Mouse (Mus musculus) MEL (cell line): Measurements from ENCODE around the gene Ipcef1. TPM values are rescaled to one million over a fixed set of nuclear protein-coding genes. Genes with fewer than 3 reads are reported as not detected.

Experiments
- DNase-seq: peaks from one replicate; pipeline ENCODE4 v3.0.0; 2011; ENCODE audit warnings: low read depth, low spot score
- H3K27ac ChIP-seq: 2 replicates; pipeline ENCODE4 v1.5.1; 2012; ENCODE audit warnings: low read depth, mild to moderate bottlenecking, control low read depth, low read length, moderate library complexity; ENCODE audit not compliant: control insufficient read depth
- H3K27me3 ChIP-seq, 2 experiments: fragments of 150-350 bp in 1 of 2; sonication (generic) in 1 of 2; 2 replicates each; pipeline ENCODE4 v1.6.1; 2012; ENCODE audit warnings: low read length in 2 of 2, mild to moderate bottlenecking in 2 of 2, improper control_type of control experiment in 1 of 2, moderate library complexity in 1 of 2; ENCODE audit not compliant: insufficient read depth in 2 of 2, control insufficient read depth in 1 of 2
- H3K36me3 ChIP-seq, 2 experiments: 2 replicates each; pipeline ENCODE4 v1.6.1; 2012 to 2014; ENCODE audit warnings: low read length in 2 of 2, improper control_type of control experiment in 1 of 2, inconsistent platforms in 1 of 2, mild to moderate bottlenecking in 1 of 2; ENCODE audit not compliant: insufficient read depth in 2 of 2, control insufficient read depth in 1 of 2
- H3K4me1 ChIP-seq, 2 experiments: fragments of 150-350 bp in 1 of 2; sonication (generic) in 1 of 2; 2 replicates each; pipeline ENCODE4 v1.6.1; 2012; ENCODE audit warnings: low read length in 2 of 2, improper control_type of control experiment in 1 of 2, mild to moderate bottlenecking in 1 of 2; ENCODE audit not compliant: insufficient read depth in 2 of 2, control insufficient read depth in 1 of 2
- H3K4me3 ChIP-seq, 2 experiments: fragments of 150-350 bp in 1 of 2; sonication (generic) in 1 of 2; 2 replicates each; pipeline ENCODE4 v1.5.1; 2012; ENCODE audit warnings: low read depth in 2 of 2, low read length in 2 of 2, mild to moderate bottlenecking in 2 of 2, moderate library complexity in 2 of 2, control low read depth in 1 of 2, improper control_type of control experiment in 1 of 2; ENCODE audit not compliant: control insufficient read depth in 1 of 2, insufficient read depth in 1 of 2
- H3K79me2 ChIP-seq: 2 replicates; pipeline ENCODE4 v1.6.1; 2012; ENCODE audit warnings: mild to moderate bottlenecking, low read length, moderate library complexity; ENCODE audit not compliant: control insufficient read depth, poor library complexity, insufficient read depth
- H3K9ac ChIP-seq: 2 replicates; pipeline ENCODE4 v1.6.1; 2012; ENCODE audit warnings: low read depth, mild to moderate bottlenecking, control low read depth, low read length, moderate library complexity; ENCODE audit not compliant: control insufficient read depth, poor library complexity, severe bottlenecking
- H3K9me3 ChIP-seq: fragments of 150-350 bp; sonication (generic); replicated peaks from 2 replicates; pipeline ENCODE4 v1.6.1; 2012; ENCODE audit warnings: mild to moderate bottlenecking, low read length, improper control_type of control experiment, moderate library complexity; ENCODE audit not compliant: insufficient read depth
- BHLHE40 ChIP-seq: IDR thresholded peaks from 2 replicates; pipeline ENCODE4 v1.6.1; 2012; ENCODE audit warnings: low read depth, mild to moderate bottlenecking, inconsistent platforms, low read length, improper control_type of control experiment, borderline replicate concordance
- CHD1 ChIP-seq: IDR thresholded peaks from 2 replicates; pipeline ENCODE4 v1.6.1; 2012; ENCODE audit warnings: low read depth, mild to moderate bottlenecking, inconsistent platforms, low read length, improper control_type of control experiment
- CTCF ChIP-seq, 3 experiments: IDR thresholded peaks in 2 of 3; conservative IDR thresholded peaks in 1 of 3; 2 replicates each; pipeline ENCODE4 v1.5.1; 2011 to 2012; ENCODE audit warnings: low read length in 3 of 3, low read depth in 2 of 3, mild to moderate bottlenecking in 2 of 3, improper control_type of control experiment in 1 of 3, inconsistent platforms in 1 of 3, mixed read lengths in 1 of 3, moderate library complexity in 1 of 3; ENCODE audit not compliant: control insufficient read depth in 1 of 3, insufficient read depth in 1 of 3, poor library complexity in 1 of 3, severe bottlenecking in 1 of 3
- ELF1 ChIP-seq: IDR thresholded peaks from 2 replicates; pipeline ENCODE4 v1.6.1; 2014; ENCODE audit warnings: low read depth, mild to moderate bottlenecking, inconsistent platforms, low read length, improper control_type of control experiment, moderate library complexity
- GABPA ChIP-seq: IDR thresholded peaks from 2 replicates; pipeline ENCODE4 v1.6.1; 2012; ENCODE audit warnings: low read depth, mild to moderate bottlenecking, inconsistent platforms, low read length, improper control_type of control experiment, moderate library complexity
- GATA1 ChIP-seq: IDR thresholded peaks from 2 replicates; pipeline ENCODE4 v1.6.1; 2011; ENCODE audit warnings: low read depth, low read length, improper control_type of control experiment
- HCFC1 ChIP-seq: IDR thresholded peaks from 2 replicates; pipeline ENCODE4 v1.6.1; 2012; ENCODE audit warnings: low read depth, mild to moderate bottlenecking, inconsistent platforms, low read length, improper control_type of control experiment, moderate library complexity
- MAZ ChIP-seq: IDR thresholded peaks from 2 replicates; pipeline ENCODE4 v1.6.1; 2012; ENCODE audit warnings: low read depth, mild to moderate bottlenecking, inconsistent platforms, low read length, improper control_type of control experiment
- MEF2A ChIP-seq: IDR thresholded peaks from 2 replicates; pipeline ENCODE4 v1.6.1; 2014; ENCODE audit warnings: low read depth, mild to moderate bottlenecking, inconsistent platforms, low read length, improper control_type of control experiment; ENCODE audit not compliant: poor library complexity, insufficient replicate concordance, severe bottlenecking; ENCODE audit errors: extremely low read depth
- MXI1 ChIP-seq: IDR thresholded peaks from 2 replicates; pipeline ENCODE4 v1.6.1; 2011; ENCODE audit warnings: mild to moderate bottlenecking, low read depth, low read length, improper control_type of control experiment
- MYB ChIP-seq: IDR thresholded peaks from 2 replicates; pipeline ENCODE4 v1.6.1; 2011; ENCODE audit warnings: mild to moderate bottlenecking, low read depth, low read length, improper control_type of control experiment
- NELFE ChIP-seq: IDR thresholded peaks from 2 replicates; pipeline ENCODE4 v1.6.1; 2011; ENCODE audit warnings: low read depth, low read length, improper control_type of control experiment
- NRF1 ChIP-seq: IDR thresholded peaks from 2 replicates; pipeline ENCODE4 v1.6.1; 2014; ENCODE audit warnings: low read depth, mild to moderate bottlenecking, inconsistent platforms, low read length, improper control_type of control experiment, moderate library complexity; ENCODE audit not compliant: poor library complexity, insufficient read depth, severe bottlenecking
- POLR2A ChIP-seq, 2 experiments: IDR thresholded peaks; 2 replicates each; pipeline ENCODE4 v1.6.1; 2011 to 2012; ENCODE audit warnings: low read length in 2 of 2, mild to moderate bottlenecking in 2 of 2, control low read depth in 1 of 2, improper control_type of control experiment in 1 of 2, low read depth in 1 of 2, moderate library complexity in 1 of 2; ENCODE audit not compliant: control insufficient read depth in 1 of 2, insufficient read depth in 1 of 2, poor library complexity in 1 of 2
- RCOR1 ChIP-seq: IDR thresholded peaks from 2 replicates; pipeline ENCODE4 v1.6.1; 2012; ENCODE audit warnings: low read depth, mild to moderate bottlenecking, inconsistent platforms, low read length, improper control_type of control experiment
- SIN3A ChIP-seq: IDR thresholded peaks from 2 replicates; pipeline ENCODE4 v1.6.1; 2012; ENCODE audit warnings: low read length, improper control_type of control experiment, inconsistent platforms
- SMC3 ChIP-seq: IDR thresholded peaks from 2 replicates; pipeline ENCODE4 v1.6.1; 2011; ENCODE audit warnings: low read depth, low read length, improper control_type of control experiment
- TBP ChIP-seq: IDR thresholded peaks from 2 replicates; pipeline ENCODE4 v1.8.0; 2011; ENCODE audit warnings: low read depth, low read length, improper control_type of control experiment
- UBTF ChIP-seq: IDR thresholded peaks from 2 replicates; pipeline ENCODE4 v1.6.1; 2012; ENCODE audit warnings: low read depth, mild to moderate bottlenecking, inconsistent platforms, low read length, improper control_type of control experiment, moderate library complexity, borderline replicate concordance; ENCODE audit not compliant: insufficient read depth
- USF1 ChIP-seq: IDR thresholded peaks from 2 replicates; pipeline ENCODE4 v1.6.1; 2014; ENCODE audit warnings: low read depth, mild to moderate bottlenecking, inconsistent platforms, low read length, improper control_type of control experiment, moderate library complexity
- ZC3H11A ChIP-seq: IDR thresholded peaks from 2 replicates; pipeline ENCODE4 v1.6.1; 2012; ENCODE audit warnings: low read depth, mild to moderate bottlenecking, inconsistent platforms, low read length, improper control_type of control experiment
- ZKSCAN1 ChIP-seq: IDR thresholded peaks from 2 replicates; pipeline ENCODE4 v1.6.1; 2012; ENCODE audit warnings: low read depth, mild to moderate bottlenecking, inconsistent platforms, low read length, improper control_type of control experiment, moderate library complexity
- ZMIZ1 ChIP-seq: IDR thresholded peaks from 2 replicates; pipeline ENCODE4 v1.6.1; 2012; ENCODE audit warnings: low read depth, mild to moderate bottlenecking, inconsistent platforms, low read length, improper control_type of control experiment, moderate library complexity
- polyA plus RNA-seq, 2 experiments: library from polyadenylated mRNA; stranded (reverse) in 1 of 2; unstranded in 1 of 2; fragments of >175 nt in 1 of 2; fragments of >200 nt in 1 of 2; gene quantifications; 2 replicates each; pipeline versions ENCODE4 v1.2.1 to v1.2.4; 2012; ENCODE audit warnings: low replicate concordance in 2 of 2, low read depth in 1 of 2; ENCODE audit not compliant: insufficient read length in 2 of 2, insufficient read depth in 1 of 2, missing spikeins in 1 of 2
- total RNA-seq: library from RNA; depleted of rRNA; stranded (reverse); fragments of 300-350 nt; gene quantifications from 2 replicates; pipeline ENCODE4 v1.2.3, GENCODE M21; 2012

The Ipcef1 gene
- total and polyA plus RNA-seq, 3 experiments: not detected

DNA sequence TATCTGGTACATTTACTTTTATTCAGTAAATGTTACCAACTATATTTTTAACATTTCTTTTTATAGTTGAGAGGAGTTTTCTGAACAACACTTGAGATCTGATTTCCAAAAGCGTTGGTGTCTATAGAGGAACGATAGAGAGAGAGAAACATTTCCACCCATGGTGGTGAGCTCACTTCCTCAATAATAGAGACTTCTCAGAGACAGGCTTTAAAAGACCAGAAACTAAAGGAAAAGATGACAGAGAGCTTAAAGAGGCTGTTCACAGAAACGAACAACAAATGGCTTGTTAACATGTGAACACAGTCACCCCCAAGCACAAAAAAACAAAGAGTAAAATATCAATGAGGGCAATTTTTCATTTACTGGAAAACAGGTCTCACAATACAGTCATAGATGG lies 2.4 kb downstream of the Ipcef1 start:
- Histone ChIP-seq H3K79me2 (no peaks in the 10 kb centered on the region), H3K4me1 (no peaks in the 10 kb centered on the region), H3K27me3 (no peaks in the 10 kb centered on the region), H3K9ac (no peak overlapping the region), H3K36me3 (no peaks in the 10 kb centered on the region), H3K4me3 (no peak overlapping the region), H3K27ac (no peak overlapping the region), H3K9me3 (no peaks in the 10 kb centered on the region)
- TF ChIP-seq MXI1 (no peak), ELF1 (no peak), POLR2A (IDR thresholded peaks at IDR 0.05; ENCODE audit: control insufficient read depth in 1 of 2, insufficient read depth in 1 of 2, low read depth in 1 of 2, low read length in 2 of 2, poor library complexity in 1 of 2) (no peak), ZKSCAN1 (no peak), MYB (no peak), CHD1 (no peak), GATA1 (no peak), TBP (no peak), CTCF (IDR thresholded peaks at IDR 0.05 in 2 of 3, conservative IDR thresholded peaks at IDR 0.05 in 1 of 3; ENCODE audit: control insufficient read depth in 1 of 3, insufficient read depth in 1 of 3, low read depth in 2 of 3, low read length in 3 of 3, poor library complexity in 1 of 3, severe bottlenecking in 1 of 3) (no peak), BHLHE40 (no peak), USF1 (no peak), SIN3A (no peak), NELFE (no peak), ZC3H11A (no peak), HCFC1 (no peak), MEF2A (no peak), GABPA (no peak), MAZ (no peak), NRF1 (no peak)
- DNase-seq: no peak

DNA sequence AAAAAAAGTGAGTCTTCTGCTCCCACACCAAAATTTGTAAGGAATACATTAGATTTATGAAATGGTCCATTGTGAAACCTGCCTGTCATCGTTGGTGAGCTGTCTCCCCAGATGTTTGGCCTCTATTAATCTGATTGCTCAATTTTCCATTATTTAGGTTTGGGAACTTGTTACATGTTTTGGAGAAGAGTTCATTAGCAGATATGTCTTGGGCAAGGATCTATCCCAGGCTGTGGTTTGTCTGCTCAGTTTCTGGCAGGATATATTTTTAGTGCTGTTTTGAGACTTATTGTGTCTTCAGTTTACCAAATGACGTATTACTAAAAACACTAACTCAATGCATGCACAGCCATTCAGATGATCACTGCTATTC lies 4.4 kb downstream of the Ipcef1 start:
- no peaks in the 10 kb centered on the region for H3K79me2 ChIP-seq
- no peak for DNase-seq
- no peak overlapping the region for H3K27ac ChIP-seq
- TF ChIP-seq USF1 (no peak), NELFE (no peak), MAZ (no peak), GATA1 (no peak), MYB (no peak), SMC3 (no peak), ZMIZ1 (no peak), UBTF (no peak), RCOR1 (no peak)
- no peaks in the 10 kb centered on the region for H3K27me3 ChIP-seq
- no peak overlapping the region for H3K9ac ChIP-seq
- no peaks in the 10 kb centered on the region for H3K4me1 ChIP-seq
- H3K4me3 ChIP-seq: no peak overlapping the region
- no peaks in the 10 kb centered on the region for H3K36me3 ChIP-seq
- no peaks in the 10 kb centered on the region for H3K9me3 ChIP-seq
